Mouse (Mus musculus): ENCODE data around the gene Matk. TPM values are rescaled to one million over a fixed set of nuclear protein-coding genes. Genes with fewer than 3 reads are reported as not detected.

Matk gene
- total RNA-seq, 2 experiments from 2014 or later = 1.8 to 2.1 TPM

DNA sequence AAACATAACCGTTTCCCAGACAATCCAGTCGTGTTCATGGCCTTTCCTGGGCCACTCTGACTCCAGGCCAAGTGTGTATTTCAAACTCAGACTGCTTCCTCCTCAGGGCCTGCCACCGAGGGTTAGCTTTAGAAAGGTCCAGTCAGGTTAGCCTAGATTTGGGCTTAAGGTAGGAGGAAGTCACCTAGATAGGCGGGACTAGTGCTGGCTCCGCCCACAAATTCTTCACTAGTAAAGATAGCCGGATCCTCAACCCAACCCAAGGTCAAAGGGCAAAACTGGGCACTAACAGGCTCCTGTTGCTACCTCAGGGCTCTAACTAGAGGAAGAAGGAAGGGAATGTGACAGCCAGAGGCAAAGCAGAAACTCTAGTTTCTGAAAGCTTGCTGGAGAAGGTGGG is 33.9 kb downstream of the Matk start:
- no peak for DNase-seq

DNA sequence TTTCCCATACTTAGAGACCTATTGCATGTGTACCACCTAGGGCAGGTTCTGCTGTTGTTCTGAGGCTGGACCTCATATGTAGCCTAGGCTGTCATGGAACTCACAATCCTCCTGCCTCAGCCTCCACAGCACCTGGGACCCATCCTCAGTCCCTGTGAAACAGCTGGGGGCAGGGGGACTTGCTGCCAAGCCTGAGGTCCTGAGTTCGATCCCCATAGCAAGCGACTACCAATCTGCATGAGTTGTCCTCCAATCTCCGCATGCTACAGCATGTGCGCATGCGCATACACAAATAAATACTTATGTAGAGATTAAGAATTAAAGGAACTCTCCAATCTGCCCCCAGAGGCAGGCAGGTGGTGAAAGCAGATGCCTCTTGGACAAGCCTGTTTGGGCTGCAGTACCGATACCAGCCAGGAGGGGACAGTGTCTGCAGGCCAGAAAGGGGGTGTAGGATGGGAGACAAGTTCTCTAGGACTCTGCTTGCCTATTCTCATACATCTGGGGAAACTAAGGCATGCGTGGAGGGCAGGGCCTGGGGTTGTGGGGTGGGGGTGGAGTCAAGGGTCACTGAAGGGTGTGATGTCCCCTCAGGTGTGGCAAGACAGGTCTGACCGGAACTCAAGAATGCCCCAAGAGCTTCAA is 34.9 kb downstream of the Matk start:
- peak; percentile 74 for DNase-seq

DNA sequence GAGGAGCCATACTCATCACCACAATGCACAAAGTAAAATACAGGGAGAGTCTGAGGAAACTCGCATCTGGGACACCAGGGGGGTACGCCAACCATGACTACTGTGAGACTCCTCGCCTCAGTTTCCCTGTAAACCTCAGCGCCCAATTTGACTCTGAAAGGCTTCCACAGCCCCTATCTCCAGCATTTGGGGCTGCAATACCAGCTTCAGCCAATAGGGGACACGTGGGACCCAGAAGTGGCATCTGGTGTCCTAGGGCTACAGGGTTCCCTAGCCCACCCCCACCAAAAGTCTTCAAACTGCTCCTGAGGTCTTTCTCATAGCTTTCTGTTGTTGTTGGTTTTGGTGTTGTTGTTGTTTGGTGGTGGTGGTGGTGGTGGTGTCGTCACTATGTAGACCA is 35.9 kb downstream of the Matk start:
- peak; percentile 56 for DNase-seq

DNA sequence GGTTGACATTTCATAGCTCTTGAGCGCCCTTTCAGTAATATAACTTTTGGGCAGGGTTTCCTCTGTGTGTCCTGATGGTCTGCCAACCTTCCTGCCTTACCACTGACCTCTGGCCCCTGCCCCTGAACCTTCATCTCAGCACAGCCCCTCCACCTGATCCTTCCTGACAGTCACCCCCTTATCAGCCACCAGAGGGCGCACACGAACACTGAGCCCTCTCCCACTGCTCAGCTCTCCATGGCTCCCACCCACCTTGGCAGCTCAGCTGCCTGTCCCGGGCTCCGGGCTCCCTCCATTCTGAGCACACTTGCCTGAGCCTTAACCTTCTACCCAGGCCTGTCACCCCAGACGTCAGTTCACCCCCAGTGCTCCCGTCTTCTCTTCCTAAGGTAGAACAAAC is 36.5 kb downstream of the Matk start:
- DNase-seq = peak; percentile 73

DNA sequence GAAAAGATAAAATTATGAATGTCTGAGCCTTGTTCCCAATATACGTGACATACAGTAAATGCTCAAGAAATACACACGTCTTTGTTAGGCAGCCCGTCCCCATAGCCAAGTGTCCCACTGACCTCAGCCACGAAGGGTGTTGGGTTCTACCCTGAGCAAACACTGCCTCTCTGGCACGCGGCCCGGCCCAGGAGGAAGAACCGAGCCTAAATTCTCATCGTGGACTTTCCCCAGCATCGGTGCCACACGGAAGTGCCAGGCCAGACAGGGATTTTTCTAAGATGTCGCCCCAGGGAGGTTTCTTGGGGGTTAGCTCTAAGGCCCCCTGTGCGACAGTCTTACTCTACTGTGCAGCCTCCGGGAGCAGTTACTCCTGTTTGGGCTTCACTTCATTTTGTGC is 37.1 kb downstream of the Matk start:
- DNase-seq = no peak

DNA sequence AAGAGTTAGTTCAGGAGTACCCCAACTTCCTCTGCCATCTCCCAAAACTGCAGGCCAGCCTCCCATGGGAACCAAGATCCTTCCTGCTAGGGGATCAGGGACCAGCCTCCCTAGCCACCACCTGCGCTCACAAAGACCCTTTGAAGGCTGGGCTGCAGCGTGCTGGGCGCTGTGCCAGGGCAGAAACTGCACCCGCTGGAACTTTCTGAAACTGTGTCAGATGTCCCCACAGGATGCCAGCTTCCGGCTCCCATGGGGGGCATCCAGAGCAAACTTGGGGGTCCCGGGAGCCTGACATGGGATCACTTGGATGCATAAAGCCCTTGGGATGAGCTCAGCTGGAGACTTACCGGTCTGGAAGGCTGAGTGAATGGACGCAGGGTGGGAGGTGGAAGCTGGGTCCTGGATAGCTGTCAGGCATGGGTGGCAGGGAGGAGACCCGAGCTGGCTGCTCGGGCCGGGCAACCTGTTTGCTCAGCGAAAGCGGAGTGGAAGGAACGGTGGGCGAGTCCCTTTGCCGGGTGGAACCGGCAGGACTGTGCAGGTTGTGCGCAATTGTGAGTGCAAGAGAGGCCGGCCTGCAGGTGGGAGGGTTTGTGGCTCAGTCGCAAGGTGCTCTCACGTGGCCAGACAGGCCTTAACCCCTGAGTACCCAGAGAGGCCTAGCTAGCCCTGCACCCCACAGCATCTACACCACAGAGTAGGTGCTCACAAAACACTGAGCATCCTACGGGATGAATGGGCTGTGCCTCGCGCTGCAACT is 38.1 kb downstream of the Matk start:
- no peak for DNase-seq

DNA sequence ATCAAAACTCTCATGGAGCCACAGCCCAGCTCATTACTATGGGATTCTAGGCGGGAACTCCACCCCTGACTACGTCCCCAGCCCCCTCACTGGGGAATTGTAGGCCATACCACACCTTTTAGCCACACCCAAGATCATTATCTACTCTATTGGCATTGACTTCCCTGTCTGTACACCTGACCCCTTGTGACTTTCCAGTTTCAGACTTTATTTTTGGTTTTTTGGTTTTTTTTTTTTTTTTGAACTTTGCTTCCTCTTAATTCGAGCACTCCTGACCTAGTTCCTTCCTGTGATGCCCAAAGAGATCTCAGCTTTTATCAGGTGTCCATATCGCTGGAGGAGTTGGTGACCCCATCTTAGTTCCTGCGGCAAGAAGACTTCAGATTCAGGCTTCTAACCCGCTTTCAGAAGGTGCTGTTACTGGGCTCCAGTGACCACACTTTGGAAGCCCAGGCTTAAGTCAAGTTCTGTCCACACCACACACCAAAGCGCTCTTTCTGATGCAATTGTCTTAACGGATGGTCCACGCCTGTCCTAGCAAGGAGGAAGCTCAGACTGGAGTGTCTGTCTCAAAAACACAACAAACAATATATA is 38.9 kb downstream of the Matk start, which contains the start of gene Tjp3:
Gene Tjp3, minus strand, starts transcription at position 71 of the 594 bp plus-strand sequence.
- DNase-seq = no peak

DNA sequence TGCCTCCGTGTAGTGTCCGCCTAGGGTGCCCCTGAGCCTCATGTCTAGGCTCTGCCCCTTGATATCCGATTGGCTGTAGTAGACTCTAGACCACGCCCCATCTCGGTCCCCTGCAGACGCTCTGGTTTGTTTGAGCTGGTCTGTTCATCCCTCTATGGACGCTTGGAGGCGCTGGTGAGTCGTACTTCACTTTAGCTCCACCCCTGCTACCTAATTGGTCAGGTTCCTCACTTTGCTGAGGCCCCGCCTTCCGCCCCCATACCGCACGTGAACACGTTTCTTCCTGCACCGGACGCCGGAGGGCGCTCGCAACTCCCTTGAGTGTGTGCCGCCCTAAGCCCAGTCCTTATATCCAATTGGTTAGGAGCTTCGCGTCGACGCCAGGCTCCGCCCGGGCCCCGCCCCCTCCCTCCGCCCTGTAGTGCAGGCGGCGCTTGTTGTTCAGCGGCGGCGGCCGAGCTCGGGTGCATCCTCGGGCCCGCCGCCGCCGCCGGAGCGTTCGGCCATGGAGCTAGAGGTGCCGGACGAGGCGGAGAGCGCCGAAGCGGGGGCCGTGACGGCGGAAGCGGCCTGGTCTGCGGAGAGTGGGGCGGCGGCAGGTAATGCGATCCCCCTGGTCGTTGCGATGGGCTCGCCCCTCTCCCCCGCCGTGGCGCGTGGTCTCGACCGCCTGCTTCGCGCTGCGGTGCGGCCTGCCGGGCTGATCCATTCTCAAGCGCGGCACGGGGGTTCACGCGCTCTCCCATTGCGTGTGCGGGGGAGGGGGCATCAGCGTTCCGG is 40.0 kb downstream of the Matk start, which contains the start of gene Pip5k1c:
Gene Pip5k1c, plus strand, starts transcription at position 410 of the 780 bp plus-strand sequence.
- DNase-seq = peak; percentile 99

DNA sequence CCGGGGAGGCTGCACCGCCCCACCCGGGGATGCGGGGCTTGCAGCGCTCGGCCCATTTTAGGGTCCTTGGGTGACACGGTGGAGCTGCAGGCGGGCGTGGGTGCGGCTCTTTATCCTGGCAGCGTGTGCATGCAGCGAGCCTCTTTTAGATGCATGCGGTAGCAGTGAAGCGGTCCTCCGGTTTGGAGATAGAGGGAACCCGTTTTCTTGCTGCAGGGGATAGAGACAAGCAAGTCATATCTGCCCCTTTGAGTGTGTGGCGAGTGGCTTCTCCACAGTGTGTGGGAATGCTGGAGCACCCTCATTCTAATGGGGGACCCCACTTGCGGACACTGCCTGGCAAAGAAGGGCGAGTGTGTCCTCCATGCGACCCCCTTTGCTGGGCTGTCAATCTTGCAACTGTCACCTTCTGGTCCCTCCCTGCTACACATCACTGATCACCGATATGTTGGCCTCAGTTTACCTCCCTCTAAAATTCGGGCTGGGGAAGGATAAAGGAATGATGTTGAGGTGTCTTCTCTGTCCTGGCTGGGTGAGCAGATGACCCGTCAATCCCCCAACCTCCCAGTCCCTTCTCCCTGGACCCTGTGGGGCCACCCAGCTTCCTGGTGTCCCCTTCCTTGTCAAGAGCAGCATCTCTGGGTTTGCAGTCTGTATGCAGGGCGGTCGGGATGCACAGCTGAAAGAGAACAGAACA is 40.7 kb downstream of the Matk start:
- DNase-seq = no peak

DNA sequence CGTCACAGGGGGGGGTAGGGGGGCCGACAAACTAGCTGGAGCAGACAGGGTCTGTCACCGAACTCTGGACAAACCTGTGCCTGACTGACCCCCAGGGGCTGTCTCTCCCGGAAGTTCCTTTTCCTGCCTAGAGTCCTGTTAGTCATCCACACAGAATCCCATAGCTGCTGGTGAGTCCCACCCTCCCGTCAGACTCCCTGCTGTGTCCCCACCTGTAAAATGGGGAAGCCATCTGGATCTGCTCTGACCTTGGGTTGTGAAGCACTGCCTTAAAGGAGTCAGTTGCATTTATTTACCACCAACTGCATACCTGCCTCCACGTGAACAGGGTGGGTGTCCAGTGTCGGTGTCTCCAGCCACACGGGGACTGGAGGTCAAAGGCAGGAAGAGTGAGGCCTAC is 41.7 kb downstream of the Matk start:
- no peak for DNase-seq

DNA sequence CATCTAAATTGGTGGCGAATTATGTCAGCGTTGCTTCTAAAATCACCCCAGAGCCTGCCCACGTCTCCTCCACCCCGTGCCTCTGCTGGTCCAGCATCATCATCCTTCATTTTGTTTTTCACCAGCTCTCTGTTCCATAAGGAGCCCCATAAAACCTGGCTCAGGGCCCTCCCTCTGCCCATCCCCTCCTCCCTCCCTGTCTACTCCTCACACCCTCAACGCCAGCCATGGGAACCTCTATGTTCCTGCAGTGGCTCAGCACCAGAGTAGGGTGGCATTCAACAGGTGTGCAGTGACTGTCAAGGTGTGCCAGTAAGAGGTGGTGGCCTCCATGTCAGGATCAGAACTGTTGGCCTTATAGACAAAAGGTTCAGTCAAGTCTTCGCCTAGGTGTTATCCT is 42.5 kb downstream of the Matk start:
- DNase-seq = no peak

DNA sequence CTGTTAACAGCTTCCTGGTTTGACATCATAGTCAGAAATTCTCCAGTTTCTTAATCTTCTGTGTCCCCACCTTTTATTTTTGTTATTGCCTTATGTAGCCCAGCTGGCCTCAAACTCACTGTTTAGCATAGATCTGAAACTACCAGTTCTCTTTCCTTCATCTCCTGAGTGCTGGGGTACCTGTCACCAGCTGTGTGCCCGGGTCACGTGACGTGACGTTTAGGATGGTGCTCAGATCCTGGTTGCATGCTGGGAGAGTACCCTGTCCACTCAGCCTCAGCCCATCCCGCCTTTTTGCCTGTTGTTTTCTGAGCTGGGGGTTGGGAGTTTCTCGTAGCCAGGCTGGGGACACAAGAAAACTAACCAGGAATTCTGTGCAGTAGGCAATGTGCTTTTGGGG is 44.5 kb downstream of the Matk start:
- DNase-seq = no peak

DNA sequence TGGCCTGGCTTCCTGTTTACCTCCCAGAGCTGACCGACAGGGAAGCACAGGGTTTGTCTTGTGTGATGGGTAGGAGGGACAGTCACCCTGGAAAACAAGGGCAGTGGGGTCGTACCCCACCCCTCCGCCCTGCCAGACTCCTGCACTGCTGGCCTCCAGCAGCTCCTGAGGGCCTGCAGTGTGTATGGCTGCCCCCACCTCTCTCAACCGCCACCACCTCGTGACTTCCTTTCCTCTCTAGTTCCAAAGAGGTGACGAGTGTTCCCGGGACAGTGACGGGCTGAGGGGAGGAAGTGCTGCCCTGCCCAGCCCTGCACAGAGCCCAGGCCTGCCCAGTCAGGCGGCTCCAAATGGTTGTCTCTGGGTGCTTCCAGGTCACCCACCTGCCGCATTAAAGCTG is 45.1 kb downstream of the Matk start:
- peak; percentile 47 for DNase-seq

DNA sequence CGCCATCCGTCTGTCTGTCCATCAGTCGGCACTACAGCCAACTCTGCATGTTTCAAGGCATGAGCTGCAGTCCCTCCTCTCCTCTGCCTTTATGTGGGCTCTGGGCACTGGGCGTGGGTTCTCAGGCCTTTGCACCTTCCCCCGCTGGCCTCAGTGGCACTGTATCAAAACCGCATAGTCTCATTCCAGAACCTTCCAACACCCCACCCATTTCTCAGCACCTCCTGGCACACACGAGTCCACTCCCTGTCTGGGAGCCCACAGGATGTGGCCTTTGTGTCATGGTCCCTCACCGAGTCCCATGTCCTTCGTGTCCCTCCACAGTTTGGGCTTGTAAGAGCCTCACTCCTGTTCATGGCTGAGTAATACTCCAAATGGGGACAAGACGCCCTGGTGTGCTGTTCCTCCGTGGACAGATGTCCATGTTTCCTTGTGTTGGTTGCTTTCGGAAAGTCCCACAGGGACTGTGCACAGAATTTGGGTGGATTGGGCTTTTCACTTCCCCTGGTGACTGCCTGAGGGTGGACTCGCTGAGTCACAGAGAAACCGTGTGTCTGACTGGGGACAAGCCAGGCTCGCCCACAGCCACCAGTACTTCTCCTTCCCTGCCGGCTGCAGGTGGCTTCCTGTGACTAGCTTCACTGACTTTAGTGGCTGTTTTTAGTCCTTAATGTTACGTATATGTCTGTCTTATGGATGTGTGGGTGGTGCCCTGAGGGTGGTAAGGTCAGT is 45.8 kb downstream of the Matk start:
- DNase-seq = no peak

DNA sequence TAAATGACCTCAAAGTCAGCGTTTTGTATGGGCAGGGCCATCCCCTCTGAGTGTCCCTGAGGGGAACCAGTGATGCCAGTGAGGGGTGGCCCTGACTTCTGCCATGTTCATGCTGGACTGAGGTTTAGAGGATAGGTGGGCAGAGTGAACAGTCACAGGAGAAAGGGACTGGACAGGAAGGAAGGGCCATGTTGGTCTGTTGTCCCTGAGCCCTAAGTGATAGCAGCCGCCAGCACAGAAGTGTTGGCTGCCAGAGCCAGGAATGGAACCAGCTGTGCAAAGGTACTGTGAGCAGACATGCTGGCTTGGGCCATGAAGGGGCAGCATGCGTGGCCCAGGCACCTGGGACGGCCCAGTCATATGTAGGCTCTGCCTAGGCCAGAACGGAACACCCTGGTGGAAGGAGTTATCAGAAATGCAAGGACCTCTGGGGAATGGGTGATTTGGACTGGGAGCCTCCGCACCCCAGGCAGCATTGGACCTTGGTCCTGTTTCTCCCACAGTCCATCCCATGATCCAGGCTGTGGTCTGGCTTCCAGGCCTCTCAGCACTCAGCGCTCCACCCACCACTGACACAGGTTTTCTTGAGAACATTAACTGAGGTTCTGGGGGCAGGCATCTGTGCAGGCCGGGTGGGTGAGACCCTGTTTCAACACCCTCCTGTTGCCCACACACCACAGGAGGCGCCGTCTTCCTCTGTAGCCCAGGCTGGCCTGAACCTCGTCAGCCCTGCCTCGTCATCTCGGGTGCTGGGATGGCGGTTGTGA is 47.0 kb downstream of the Matk start:
- DNase-seq = no peak

DNA sequence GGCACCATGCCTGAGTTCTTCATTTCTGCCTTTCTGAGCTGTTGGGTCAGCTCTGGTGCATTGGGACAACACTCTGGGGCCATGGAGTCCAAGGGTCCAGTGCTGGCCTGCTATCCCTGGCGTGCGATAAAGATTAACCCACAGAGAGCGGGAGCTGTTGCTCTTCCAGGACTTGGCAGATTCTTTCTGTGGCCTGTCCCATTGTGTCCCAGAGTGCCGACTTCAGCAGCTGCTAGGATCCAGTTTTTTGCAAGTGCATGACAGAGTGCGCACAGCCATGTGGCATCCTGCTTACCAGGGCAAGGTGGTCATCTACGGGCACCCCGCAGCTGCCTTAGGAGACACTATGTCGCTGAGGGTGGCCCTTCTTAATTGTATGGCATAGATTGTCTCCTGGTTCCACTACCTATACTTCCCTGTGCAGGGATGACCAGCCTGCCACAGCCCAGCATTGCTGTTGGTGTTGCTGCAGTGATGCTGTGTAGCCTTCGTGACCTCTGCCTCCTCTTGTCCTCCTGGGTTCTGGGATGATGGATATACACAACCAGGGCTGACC is 47.7 kb downstream of the Matk start:
- no peak for DNase-seq

DNA sequence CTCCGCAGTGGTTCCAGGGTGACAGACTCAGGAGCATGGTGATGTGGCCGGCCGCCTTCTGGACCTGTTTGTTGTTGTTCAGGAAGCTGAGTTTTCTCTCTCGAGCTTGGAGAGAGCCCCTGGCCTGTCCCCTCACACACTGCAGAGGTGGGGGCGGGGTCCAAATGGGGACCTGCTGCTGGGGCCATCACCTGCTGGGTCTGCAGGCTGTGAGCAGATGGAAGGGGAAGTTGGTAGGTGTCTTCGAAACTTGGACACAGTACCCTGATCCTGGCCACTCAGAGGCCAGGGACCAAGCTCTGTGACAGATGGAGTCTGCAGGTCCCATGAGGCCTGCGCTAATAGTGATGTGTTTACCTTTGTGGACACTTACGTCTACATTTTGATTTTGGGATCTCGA is 48.6 kb downstream of the Matk start:
- no peak for DNase-seq

DNA sequence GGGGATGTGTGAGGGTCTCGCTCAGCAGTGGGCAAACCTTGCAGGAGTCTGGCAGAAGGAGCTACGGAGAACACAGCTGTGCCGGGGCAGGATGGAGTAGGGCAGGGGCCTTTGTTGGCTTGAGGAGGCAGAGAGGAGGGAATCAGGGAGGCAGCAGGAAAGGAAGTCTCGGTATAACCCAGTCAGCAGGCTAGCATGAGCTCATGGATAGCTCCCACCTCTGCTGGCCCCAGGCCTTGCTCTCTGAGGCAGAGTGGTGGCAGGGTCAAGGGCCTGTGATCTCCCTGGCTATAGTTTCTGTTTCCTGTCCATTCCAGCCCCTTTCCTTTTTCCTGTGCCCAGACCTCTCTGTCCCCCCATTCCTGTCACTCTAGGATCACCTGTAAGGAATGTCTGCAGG is 49.6 kb downstream of the Matk start:
- DNase-seq = no peak

DNA sequence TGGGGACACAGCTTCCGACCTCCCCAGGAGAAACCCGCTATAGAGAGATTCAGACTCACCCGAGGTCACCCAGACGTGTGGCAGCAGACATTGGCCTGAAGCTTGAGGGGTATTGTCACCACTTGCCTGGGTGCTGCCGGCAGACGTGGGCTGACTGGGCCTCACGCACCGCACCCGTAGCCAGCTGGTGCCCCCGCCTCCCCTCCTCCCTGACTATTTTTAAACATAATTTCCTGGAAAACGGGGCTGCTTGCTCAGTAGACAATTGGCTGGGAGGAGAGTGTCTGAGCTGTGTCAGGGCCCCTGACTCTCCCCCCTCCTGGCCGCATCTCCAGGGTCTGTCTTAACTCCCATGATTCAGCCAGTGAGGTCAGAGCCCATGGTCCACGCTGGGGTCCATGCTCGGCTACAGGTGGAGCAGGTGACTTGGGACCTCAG is 50.1 kb downstream of the Matk start:
- no peak for DNase-seq

DNA sequence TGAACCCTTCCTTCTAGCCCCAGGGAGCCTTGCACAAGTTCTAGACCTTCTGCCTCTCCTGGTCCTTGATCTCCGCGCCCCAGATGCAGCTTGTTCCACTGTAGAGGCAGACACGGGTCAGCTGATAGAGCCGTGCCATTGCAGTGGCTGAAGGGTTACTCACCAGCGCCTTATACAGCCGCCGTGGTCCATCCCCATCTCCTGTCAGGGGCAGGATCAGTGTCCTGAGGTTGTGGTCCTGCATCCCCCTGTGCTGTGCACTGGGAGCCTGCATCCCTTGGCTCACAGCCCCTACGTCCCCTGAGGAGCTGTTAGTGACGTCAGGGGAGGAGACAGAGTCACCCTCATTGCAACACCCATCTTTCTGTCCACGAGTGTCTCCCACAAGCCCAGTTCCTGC is 50.5 kb downstream of the Matk start:
- DNase-seq = no peak
